Mouse (Mus musculus): ENCODE data around the gene Rtp3. TPM values are rescaled to one million over a fixed set of nuclear protein-coding genes. Genes with fewer than 3 reads are reported as not detected.

Gene Rtp3
- polyA plus RNA-seq, 1 experiment from 2014 or later: not detected

DNA sequence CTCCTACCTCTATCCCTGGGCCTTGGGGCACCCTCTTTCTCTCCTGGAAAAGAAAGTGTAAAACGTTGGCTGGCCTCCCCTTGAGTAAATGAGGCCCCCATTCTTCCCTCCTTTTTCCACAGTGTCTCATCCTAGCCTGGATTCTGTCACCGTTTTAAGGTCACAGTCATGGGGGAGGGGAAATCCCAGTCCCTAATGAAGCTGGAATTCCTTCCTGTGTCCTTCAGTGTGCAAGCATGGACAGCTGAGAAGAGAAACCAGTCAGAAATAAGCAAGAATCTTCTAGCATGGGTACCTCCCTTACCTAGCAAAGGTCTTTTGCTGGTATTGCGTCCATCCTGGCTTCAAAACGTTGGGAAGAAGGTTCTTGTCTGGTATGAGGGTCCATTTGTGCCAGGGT, 1.2 kb downstream of the Rtp3 start:
- Histone ChIP-seq H3K27me3 (ENCODE audit: control insufficient read depth, insufficient read depth, low read length) (no peaks in the 10 kb centered on the region), H3K4me1 (ENCODE audit: control insufficient read depth, insufficient read depth, low read length) (no peaks in the 10 kb centered on the region), H3K9me3 (ENCODE audit: control insufficient read depth, low read length) (no peaks in the 10 kb centered on the region), H3K4me3 (ENCODE audit: low read depth, low read length) (no peak overlapping the region), H3K36me3 (ENCODE audit: control insufficient read depth, insufficient read depth, low read length) (no peaks in the 10 kb centered on the region), H3K9ac (ENCODE audit: low read length) (no peak overlapping the region), H3K27ac (replicated peaks; ENCODE audit: low read depth, low read length) (no peak overlapping the region), H3K4me2 (ENCODE audit: low read depth, severe bottlenecking) (no peak overlapping the region)
- ATAC-seq (ENCODE audit: insufficient number of reproducible peaks, low FRiP score, low TSS enrichment, low read depth) (no peak), DNase-seq (ENCODE audit: low spot score) (no peak)
- WGBS: 65% methylated on average over 4 of the region's 4 CpGs

DNA sequence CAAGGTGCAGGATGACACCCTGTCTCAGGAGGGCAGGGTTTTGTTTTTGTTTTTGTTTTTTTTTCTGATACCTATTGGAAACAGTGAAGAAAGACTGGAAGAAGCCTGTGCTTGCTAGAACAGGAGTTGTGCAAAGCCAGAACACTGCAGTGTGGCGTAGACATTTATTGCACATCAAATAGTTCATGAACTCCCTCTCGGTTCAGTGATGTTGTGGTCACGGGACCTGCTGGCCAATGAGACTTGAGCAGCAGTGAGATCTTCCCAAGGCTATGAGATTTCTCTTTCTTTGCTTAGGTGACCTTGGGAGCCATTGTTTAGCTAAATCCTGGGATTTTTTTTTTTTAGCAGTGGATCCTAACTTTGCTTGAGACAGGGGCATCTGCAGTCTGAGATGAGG, 2.3 kb downstream of the Rtp3 start:
- H3K4me3 ChIP-seq (ENCODE audit: low read depth, low read length): no peak overlapping the region
- H3K27me3 ChIP-seq (ENCODE audit: control insufficient read depth, insufficient read depth, low read length): no peaks in the 10 kb centered on the region
- DNase-seq (ENCODE audit: low spot score) (no peak), ATAC-seq (ENCODE audit: insufficient number of reproducible peaks, low FRiP score, low TSS enrichment, low read depth) (no peak)
- WGBS: 76% methylated on average over 3 of the region's 3 CpGs
- H3K9ac ChIP-seq (ENCODE audit: low read length): no peak overlapping the region
- no peaks in the 10 kb centered on the region for H3K36me3 ChIP-seq (ENCODE audit: control insufficient read depth, insufficient read depth, low read length)
- no peaks in the 10 kb centered on the region for H3K4me1 ChIP-seq (ENCODE audit: control insufficient read depth, insufficient read depth, low read length)
- H3K27ac ChIP-seq (replicated peaks; ENCODE audit: low read depth, low read length): no peak overlapping the region
- no peak overlapping the region for H3K4me2 ChIP-seq (ENCODE audit: low read depth, severe bottlenecking)
- no peaks in the 10 kb centered on the region for H3K9me3 ChIP-seq (ENCODE audit: control insufficient read depth, low read length)

DNA sequence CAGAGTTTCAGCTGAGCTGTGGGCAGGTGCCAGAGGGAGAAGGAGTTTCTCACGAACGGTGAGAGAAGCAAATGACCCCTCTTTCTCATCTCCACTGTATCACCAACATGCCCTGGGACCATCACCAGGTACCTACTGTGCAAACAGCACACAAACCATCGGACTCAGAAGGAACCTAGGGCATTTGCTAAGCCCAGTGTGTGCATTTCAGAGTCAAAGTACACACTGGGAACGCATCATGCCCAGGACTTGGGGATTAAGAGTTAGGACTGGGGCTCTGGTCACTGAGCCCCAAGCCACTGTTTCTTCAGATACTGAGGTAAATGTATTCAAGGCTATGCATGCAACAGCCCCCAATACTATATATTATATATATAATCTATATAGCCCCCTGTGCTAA, 3.1 kb downstream of the Rtp3 start:
- ATAC-seq (ENCODE audit: insufficient number of reproducible peaks, low FRiP score, low TSS enrichment, low read depth) (no peak), DNase-seq (ENCODE audit: low spot score) (no peak)
- no peaks in the 10 kb centered on the region for H3K4me1 ChIP-seq (ENCODE audit: control insufficient read depth, insufficient read depth, low read length)
- H3K4me2 ChIP-seq (ENCODE audit: low read depth, severe bottlenecking): no peak overlapping the region
- no peaks in the 10 kb centered on the region for H3K36me3 ChIP-seq (ENCODE audit: control insufficient read depth, insufficient read depth, low read length)
- H3K4me3 ChIP-seq (ENCODE audit: low read depth, low read length): no peak overlapping the region
- WGBS: 75% methylated on average over 4 of the region's 4 CpGs
- H3K27me3 ChIP-seq (ENCODE audit: control insufficient read depth, insufficient read depth, low read length): no peaks in the 10 kb centered on the region
- H3K9ac ChIP-seq (ENCODE audit: low read length): no peak overlapping the region
- no peaks in the 10 kb centered on the region for H3K9me3 ChIP-seq (ENCODE audit: control insufficient read depth, low read length)
- H3K27ac ChIP-seq (replicated peaks; ENCODE audit: low read depth, low read length): no peak overlapping the region

DNA sequence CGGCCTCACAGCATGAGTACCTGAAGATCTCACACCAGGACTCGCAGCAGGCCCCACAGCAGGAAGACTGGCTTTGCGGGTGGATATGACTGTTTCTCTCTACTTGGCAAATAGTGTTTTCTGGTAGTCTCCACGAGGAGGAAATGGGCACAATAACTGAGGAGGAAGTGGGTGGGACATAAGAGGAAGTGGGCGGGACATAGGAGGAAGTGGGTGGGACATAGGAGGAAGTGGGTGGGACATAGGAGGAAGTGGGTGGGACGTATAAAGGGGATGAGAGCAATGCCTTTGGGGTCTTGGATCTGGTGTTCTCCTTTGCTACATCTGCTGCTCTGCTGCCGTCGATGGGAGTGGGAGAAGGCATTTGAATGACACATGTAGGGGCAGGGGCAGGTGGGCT, 4.4 kb downstream of the Rtp3 start:
- ATAC-seq (ENCODE audit: insufficient number of reproducible peaks, low FRiP score, low TSS enrichment, low read depth) (no peak), DNase-seq (ENCODE audit: low spot score) (no peak)
- Histone ChIP-seq H3K4me2 (ENCODE audit: low read depth, severe bottlenecking) (no peak overlapping the region), H3K27ac (replicated peaks; ENCODE audit: low read depth, low read length) (no peak overlapping the region), H3K4me1 (ENCODE audit: control insufficient read depth, insufficient read depth, low read length) (no peaks in the 10 kb centered on the region), H3K36me3 (ENCODE audit: control insufficient read depth, insufficient read depth, low read length) (no peaks in the 10 kb centered on the region), H3K9ac (ENCODE audit: low read length) (no peak overlapping the region), H3K4me3 (ENCODE audit: low read depth, low read length) (no peak overlapping the region), H3K27me3 (ENCODE audit: control insufficient read depth, insufficient read depth, low read length) (no peaks in the 10 kb centered on the region), H3K9me3 (ENCODE audit: control insufficient read depth, low read length) (no peaks in the 10 kb centered on the region)
- 93% methylated on average over 8 of the region's 8 CpGs for WGBS

DNA sequence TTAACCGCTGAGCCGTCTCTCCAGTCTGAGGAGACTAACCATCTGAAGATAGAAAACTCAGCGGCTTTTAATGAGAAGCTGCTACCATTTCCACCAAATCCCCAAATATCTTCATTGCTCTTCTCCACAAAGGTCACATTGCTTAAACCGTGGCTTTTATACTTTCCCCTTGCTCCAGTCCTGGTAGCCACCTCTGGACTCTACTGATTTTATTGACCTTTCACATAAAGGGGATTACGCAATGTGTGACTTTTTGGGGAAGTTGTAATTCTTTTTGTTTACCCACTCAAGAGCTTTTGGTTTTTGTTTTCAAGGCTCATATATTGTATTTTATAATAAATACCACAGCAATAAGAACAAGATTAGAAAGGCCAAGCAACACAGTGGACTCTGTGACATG, 4.8 kb downstream of the Rtp3 start:
- H3K9me3 ChIP-seq (ENCODE audit: control insufficient read depth, low read length): no peaks in the 10 kb centered on the region
- no peak overlapping the region for H3K27ac ChIP-seq (replicated peaks; ENCODE audit: low read depth, low read length)
- WGBS: 87% methylated on average over 5 of the region's 5 CpGs
- no peak overlapping the region for H3K9ac ChIP-seq (ENCODE audit: low read length)
- no peaks in the 10 kb centered on the region for H3K27me3 ChIP-seq (ENCODE audit: control insufficient read depth, insufficient read depth, low read length)
- no peak overlapping the region for H3K4me2 ChIP-seq (ENCODE audit: low read depth, severe bottlenecking)
- no peaks in the 10 kb centered on the region for H3K36me3 ChIP-seq (ENCODE audit: control insufficient read depth, insufficient read depth, low read length)
- H3K4me3 ChIP-seq (ENCODE audit: low read depth, low read length): no peak overlapping the region
- DNase-seq (ENCODE audit: low spot score) (no peak), ATAC-seq (ENCODE audit: insufficient number of reproducible peaks, low FRiP score, low TSS enrichment, low read depth) (no peak)
- H3K4me1 ChIP-seq (ENCODE audit: control insufficient read depth, insufficient read depth, low read length): no peaks in the 10 kb centered on the region

DNA sequence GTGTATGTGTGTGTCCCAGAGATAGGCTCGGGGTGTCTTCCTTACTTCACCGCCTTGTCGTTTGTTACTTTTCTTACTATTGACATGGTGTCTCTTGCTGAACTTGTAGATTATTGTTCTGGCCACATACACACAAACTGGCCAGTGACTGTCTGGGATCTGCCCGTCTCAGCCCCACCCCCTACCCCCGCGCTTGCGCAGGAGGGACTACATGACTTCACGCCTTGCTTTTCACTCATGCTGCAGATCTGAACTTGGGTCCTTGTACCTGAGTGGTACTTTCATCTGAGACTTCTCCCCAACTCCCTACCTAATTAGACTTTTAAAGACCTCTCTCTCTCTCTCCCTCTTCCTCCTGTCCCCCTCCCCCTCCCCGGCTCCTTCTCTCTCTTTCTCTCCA, 6.3 kb downstream of the Rtp3 start:
- ATAC-seq (ENCODE audit: insufficient number of reproducible peaks, low FRiP score, low TSS enrichment, low read depth) (no peak), DNase-seq (ENCODE audit: low spot score) (no peak)
- Histone ChIP-seq H3K27me3 (ENCODE audit: control insufficient read depth, insufficient read depth, low read length) (no peaks in the 10 kb centered on the region), H3K9me3 (ENCODE audit: control insufficient read depth, low read length) (no peaks in the 10 kb centered on the region), H3K4me1 (ENCODE audit: control insufficient read depth, insufficient read depth, low read length) (no peaks in the 10 kb centered on the region), H3K4me2 (ENCODE audit: low read depth, severe bottlenecking) (no peak overlapping the region), H3K9ac (ENCODE audit: low read length) (no peak overlapping the region), H3K4me3 (ENCODE audit: low read depth, low read length) (no peak overlapping the region), H3K27ac (replicated peaks; ENCODE audit: low read depth, low read length) (no peak overlapping the region), H3K36me3 (ENCODE audit: control insufficient read depth, insufficient read depth, low read length) (no peaks in the 10 kb centered on the region)
- WGBS: 92% methylated on average over 9 of the region's 9 CpGs

DNA sequence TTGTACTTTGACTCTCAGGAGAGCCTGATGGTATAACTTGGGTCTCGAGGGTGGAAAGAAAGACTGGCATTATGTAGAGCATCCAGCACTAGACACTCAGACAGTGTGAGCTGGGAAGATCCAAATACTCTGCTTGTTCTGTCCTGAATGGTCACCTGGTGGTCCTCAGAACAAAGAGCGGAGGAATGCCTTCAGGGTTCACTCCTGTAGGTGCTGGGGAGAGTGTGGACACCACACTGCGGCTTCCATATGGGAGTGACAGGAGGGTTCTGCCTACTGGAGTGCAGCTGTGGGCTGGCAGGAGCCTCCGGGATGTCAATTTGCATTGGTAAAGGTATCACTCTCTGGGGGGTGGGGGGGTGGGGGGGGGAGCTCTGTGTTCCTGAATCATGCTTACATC, 8.0 kb downstream of the Rtp3 start:
- DNase-seq (ENCODE audit: low spot score): no peak
- Histone ChIP-seq H3K9me3 (ENCODE audit: control insufficient read depth, low read length) (no peaks in the 10 kb centered on the region), H3K4me3 (ENCODE audit: low read depth, low read length) (no peak overlapping the region), H3K36me3 (ENCODE audit: control insufficient read depth, insufficient read depth, low read length) (no peaks in the 10 kb centered on the region), H3K4me1 (ENCODE audit: control insufficient read depth, insufficient read depth, low read length) (no peaks in the 10 kb centered on the region), H3K27me3 (ENCODE audit: control insufficient read depth, insufficient read depth, low read length) (no peaks in the 10 kb centered on the region), H3K4me2 (ENCODE audit: low read depth, severe bottlenecking) (no peak overlapping the region), H3K9ac (ENCODE audit: low read length) (no peak overlapping the region), H3K27ac (replicated peaks; ENCODE audit: low read depth, low read length) (no peak overlapping the region)
- no peak for ATAC-seq (ENCODE audit: insufficient number of reproducible peaks, low FRiP score, low TSS enrichment, low read depth)
- 66% methylated on average over 4 of the region's 4 CpGs for WGBS

DNA sequence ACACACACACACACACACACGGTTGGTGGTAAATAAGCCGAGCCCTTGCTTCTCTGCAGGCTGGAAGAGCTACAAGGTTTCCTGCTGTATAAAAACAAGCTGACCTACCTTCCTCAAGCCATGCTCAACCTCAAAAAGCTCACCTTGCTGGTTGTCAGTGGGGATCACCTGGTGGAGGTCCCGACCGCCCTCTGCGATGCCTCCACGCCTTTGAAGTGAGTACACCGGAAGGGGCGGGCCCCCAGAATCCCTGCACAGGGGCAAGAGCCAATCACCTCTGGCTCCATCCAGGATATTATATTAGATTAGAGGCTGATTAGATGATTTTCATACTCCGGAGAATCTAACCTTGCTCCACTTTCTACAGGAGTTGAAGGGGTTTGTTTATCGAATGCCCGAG, 11.0 kb downstream of the Rtp3 start:
- no peaks in the 10 kb centered on the region for H3K27me3 ChIP-seq (ENCODE audit: control insufficient read depth, insufficient read depth, low read length)
- no peak overlapping the region for H3K4me3 ChIP-seq (ENCODE audit: low read depth, low read length)
- 96% methylated on average over 11 of the region's 11 CpGs for WGBS
- H3K27ac ChIP-seq (replicated peaks; ENCODE audit: low read depth, low read length): no peak overlapping the region
- no peaks in the 10 kb centered on the region for H3K9me3 ChIP-seq (ENCODE audit: control insufficient read depth, low read length)
- no peaks in the 10 kb centered on the region for H3K36me3 ChIP-seq (ENCODE audit: control insufficient read depth, insufficient read depth, low read length)
- no peak overlapping the region for H3K9ac ChIP-seq (ENCODE audit: low read length)
- ATAC-seq (ENCODE audit: insufficient number of reproducible peaks, low FRiP score, low TSS enrichment, low read depth): no peak
- no peaks in the 10 kb centered on the region for H3K4me1 ChIP-seq (ENCODE audit: control insufficient read depth, insufficient read depth, low read length)
- DNase-seq (ENCODE audit: low spot score): no peak
- no peak overlapping the region for H3K4me2 ChIP-seq (ENCODE audit: low read depth, severe bottlenecking)

DNA sequence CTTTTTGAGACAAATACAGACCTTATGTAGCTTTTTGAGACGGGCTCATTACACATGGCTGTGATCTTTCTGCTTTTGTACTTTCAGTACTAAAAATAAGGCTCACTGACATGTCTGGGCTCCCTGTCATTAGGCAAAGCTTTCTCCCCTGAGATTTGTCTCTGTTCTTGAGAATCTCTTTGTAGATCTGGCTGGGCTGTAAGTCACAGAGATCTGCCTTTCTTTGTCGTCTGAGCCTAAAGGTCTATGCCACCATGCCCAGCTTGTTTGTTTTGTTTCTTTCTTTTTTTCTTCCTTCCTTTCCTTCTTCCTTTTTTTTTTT, 24.5 kb downstream of the Rtp3 start:
- H3K4me2 ChIP-seq (ENCODE audit: low read depth, severe bottlenecking): no peak overlapping the region
- no peak for ATAC-seq (ENCODE audit: insufficient number of reproducible peaks, low FRiP score, low TSS enrichment, low read depth)
- H3K9me3 ChIP-seq (ENCODE audit: control insufficient read depth, low read length): no peaks in the 10 kb centered on the region
- WGBS: 77% methylated on average over 2 of the region's 2 CpGs
- no peaks in the 10 kb centered on the region for H3K36me3 ChIP-seq (ENCODE audit: control insufficient read depth, insufficient read depth, low read length)
- DNase-seq (ENCODE audit: low spot score): no peak
- no peaks in the 10 kb centered on the region for H3K27me3 ChIP-seq (ENCODE audit: control insufficient read depth, insufficient read depth, low read length)
- no peaks in the 10 kb centered on the region for H3K4me1 ChIP-seq (ENCODE audit: control insufficient read depth, insufficient read depth, low read length)
- no peak overlapping the region for H3K4me3 ChIP-seq (ENCODE audit: low read depth, low read length)
- no peak overlapping the region for H3K27ac ChIP-seq (replicated peaks; ENCODE audit: low read depth, low read length)
- H3K9ac ChIP-seq (ENCODE audit: low read length): no peak overlapping the region

Measured in limb, embryonic 11.5 days (tissue).